Mouse (Mus musculus) urinary bladder, postnatal 10 days (tissue): ENCODE data around the gene Znfx1.

ENCODE experiments used
- DNase-seq: peaks from one replicate; pipeline ENCODE4 v3.0.0; 2022; ENCODE audit warnings: low spot score

Gene Znfx1

DNA sequence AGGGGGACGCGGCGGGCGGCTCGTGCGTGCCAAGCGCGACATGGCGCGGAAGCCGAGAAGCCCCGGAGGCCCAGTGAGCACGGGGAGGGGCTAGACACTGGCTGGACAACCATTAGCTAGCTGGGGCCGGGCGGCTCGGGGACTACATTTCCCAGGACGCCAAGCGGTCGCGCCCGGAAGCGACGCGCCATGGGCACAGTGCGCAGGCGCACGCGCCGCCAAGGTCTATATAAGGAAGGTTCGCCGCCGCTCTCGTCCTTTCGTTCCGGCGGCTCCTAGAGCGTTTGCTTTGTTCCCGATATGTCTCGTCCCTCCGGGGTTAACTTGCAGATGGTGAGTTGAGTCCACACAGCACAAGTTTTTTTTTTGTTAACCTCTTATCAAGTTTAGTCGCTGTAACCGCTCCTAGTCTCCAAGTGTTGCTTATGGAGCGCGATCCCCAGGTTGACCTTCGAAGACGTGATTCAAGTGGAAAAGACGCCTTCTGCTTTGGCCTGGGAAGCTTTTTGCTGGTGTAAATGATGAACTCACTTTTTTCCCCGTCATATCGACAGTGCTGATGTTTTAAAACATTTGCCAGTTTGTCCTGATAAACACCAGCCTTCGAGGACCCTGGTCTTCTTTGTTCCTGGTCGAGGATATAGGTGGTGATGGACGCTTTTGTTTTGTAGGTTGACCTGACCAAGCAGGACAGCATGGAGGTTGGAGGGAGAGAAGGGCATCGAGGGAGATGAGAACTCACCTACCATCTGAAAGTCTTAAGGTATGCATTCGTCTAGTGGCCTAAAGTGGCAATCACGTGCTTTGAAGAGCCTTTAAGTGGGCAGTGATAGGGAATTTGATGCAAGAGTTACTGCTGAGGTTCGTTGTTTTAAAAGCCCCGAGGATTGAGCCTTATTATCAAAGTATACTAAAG is at the start of gene Znfx1:
TSS of gene Znfx1 (minus strand) at position 51 of the 916 bp plus-strand sequence.
- peak; percentile 89 for DNase-seq

DNA sequence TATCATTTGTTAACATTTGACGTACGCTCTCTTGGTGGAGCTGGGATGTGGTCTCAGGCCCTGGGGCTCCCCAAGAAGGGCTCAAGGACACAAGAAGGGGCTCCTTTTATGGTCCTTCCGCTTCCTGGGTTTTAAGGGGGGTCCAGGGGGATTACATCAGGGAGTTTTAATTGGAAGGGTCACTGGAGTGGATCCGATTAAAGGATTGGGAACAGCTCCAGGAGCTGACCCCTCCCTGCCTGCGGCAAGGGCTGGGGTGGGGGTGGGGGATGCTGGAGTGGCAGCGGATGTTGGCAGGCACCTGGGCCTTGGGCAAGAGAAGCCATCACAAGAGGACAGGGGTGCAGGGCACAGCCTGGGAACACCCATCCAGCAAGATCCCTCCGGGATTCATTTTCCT is 49.4 kb upstream of the Znfx1 start:
- DNase-seq = no peak

DNA sequence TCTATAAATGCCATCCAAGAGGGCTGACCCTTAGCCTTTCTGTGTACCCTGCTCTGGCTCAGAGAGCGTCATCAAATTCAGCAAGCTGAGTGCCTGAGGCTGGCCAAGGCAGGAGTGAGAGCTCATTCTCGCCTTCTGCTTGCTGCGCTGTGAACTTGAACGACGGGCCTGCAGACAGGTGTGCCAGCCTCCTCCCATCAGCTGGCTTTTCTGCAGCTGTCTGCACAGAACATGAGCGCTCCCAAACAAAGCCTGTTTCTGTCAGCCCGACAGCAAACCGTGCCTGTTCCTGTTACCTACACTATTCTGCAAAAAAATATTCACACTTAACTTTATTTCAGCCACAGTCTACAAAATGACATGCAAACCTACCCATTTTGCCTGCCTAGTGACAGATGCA is 46.7 kb upstream of the Znfx1 start:
- DNase-seq = no peak

DNA sequence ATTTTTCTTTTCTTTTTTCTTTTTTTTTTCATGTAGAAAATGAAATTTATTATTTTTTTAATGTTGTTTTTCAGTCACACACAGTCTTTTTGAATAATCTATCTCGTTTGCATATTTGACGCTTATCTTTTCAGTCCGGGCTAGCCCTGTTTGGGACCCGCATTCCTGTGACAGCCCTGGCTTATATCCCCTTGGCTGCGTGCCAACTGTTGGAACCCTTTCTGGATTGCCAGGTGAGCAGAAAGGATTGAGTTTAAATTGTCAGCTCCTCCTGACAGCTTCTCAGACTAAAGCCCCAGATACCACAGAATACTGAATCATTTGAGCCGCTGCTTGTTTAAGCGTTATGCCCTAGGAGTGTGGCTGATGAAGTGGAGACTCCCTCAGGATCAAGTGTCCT is 40.7 kb upstream of the Znfx1 start:
- no peak for DNase-seq

DNA sequence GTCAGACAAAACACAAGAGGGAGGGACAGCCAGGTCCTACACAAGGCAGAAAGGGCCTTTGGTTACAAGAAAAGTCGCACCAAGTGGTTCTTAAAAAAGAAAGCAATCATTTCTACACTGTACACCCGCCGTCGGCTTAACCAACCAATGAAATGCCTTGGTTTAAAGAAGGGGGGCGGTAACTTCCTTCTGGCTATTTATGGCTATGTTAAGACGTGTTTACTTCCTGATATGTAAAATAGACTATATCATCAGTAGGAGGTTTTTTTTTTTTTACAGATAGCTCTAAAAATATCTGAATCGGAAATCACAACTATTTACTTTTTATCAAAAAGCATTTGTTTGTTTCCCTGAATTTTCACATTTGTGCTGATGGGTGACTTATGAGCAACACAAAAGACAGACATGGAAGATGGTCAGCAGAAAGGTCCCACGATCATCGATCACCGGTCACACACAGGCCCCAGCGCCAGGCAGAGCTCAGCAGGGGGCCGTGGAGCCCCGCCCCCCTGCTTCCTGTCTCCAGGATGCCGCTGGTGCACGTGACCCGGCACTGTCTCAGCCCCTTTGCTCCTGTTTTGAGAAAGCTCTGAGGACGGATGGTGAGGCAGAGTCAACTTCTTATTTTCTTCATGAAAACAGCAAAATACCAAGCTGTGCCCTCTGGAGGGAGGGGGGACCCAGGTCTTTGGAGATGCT is 39.1 kb upstream of the Znfx1 start:
- no peak for DNase-seq

DNA sequence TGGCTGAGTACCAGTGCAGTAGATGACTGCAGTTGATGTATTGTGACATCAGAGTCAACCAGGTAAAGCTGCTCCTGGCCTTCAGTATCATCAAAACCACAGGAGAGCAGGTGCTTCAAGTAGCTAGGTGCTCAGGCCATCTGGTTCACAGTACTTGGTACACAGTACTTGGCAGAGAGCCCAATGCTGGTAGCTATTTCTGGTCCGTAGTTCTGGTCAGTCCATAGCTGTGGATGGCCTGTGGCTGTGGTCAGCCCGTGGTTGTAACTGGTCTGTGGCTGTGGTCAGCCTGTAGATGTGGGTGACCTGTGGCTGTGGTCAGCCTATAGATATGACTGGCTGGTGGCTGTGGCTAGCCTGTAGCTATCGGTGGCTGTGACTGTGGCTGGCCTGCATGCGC is 31.9 kb upstream of the Znfx1 start:
- no peak for DNase-seq

DNA sequence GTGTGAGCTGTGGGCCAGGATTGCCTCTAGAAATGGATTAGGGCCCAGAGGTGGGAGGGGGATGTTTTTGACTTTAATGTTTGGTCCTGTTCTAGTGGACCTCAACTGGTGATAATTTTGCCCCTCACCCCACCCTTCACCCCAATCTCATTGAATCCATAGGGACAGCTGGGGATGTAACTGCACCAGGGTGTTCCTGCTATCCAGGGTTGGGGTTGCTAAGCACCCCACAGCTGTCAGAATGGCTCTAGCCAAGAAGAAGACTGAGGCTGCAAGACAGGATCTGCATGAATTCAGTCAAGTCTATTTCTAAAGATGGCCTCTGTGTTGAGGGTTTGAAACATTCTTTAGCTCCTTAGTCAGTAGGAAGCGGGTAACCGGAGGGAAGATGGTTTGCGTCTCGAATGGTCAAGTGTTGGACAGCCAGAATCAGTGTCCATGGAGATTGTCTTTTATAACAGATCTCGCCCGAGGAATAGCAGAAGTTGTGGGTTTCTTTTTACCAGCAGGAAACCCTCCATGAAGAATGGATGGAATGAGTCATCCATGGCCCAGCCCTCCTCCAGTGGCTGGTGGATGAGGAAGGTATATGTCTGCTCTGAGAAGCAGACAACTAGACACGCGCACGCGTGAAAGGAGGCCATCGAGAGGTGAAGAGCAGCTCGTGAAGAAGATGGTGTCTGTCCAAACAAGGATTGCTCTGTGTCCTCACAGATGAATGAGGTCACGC is 30.5 kb upstream of the Znfx1 start:
- DNase-seq = no peak

DNA sequence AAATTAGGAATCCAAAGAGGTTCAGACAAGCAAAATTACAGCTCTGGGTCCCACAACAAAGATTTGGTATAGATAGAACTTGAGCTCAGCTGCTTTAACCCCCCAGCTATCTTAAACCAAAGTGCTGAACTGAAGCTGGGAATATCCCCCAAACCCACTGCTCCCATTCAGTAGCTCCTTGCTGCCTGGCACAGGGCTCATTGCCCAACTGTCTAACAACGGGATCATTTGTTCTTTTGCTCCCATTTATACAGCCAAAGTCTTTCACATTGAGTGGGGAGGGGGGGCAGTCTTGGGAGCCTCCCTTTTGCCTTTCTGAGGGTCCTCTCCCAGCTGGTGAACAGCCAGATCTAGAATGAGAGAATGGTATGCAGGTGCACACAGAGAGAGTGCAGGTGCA is 27.5 kb upstream of the Znfx1 start:
- no peak for DNase-seq

DNA sequence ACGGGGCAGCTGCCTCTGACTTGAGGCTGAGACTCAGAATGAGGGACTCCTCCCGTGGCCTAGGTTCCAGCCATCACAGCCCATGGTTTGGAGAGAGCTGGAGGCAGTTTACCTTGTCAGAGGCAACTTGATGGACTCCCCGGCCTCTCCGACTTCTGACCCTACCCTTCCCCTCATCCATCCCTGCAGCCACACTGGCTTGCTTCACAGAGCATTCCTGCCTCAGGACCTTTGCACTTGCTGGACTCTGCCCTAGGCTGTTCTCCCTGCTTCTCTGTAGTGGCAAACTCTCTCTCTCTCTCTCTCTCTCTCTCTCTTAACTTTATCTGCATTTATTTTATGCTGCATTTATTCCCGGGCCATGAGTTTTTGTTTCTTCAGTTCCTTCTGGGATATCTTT is 24.0 kb upstream of the Znfx1 start:
- DNase-seq = no peak

DNA sequence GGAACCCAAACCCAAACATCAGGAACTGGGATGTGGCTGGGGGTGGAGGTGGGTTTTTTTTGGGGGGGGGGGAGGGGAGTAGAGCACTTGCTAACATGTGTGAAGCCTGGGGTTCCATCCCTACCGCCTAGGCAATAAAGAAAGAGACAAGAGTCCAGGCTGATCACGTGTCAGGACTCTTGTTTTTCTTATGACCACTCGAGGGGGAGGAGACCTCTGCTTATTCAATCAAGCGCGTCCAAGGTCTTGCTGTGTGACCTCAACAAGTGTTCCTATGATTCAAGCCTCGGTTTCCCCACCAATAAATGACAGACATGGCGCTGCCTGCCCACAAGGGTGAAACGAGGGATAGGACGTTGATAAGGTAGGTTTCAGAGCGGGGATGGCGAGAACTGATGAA is 23.3 kb upstream of the Znfx1 start:
- DNase-seq = no peak

DNA sequence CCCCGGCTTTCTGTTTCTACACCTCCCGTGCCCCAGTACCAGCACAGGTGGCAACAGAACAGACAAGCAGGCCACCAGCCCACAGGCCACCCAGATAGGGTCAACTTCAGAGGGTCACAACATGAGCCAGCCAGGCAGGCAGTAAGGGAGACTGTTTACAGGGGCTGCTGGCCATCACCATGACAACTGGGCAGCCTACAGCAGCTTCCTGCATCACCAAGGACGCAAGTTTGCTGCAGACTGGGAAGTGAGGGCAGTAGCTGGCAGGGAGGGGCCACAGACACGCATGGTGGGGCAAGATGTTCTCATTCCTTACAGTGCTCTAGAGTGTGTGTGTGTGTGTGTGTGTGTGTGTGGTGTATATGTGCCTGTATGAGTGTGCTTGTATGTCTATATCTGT is 18.8 kb upstream of the Znfx1 start:
- no peak for DNase-seq

DNA sequence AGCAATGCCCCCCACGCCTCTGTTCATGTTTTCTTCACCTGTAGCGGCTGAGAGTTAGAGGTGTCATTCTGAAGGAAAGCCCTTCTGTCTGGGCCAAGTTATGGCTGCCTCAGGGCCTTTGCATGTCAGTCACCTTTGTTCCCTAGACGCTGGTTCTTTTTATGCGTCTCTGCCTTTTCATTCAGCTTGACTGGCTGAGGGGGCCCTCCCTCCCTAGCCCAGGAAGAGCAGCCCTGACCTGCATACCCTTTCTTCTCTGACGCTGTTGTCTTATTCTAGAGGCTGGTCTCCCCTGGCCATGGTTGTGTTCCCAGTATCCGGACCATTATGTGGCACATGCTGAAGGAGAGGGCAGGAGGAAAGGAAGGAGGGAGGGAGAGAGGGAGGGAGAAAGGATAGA is 18.3 kb upstream of the Znfx1 start:
- no peak for DNase-seq

DNA sequence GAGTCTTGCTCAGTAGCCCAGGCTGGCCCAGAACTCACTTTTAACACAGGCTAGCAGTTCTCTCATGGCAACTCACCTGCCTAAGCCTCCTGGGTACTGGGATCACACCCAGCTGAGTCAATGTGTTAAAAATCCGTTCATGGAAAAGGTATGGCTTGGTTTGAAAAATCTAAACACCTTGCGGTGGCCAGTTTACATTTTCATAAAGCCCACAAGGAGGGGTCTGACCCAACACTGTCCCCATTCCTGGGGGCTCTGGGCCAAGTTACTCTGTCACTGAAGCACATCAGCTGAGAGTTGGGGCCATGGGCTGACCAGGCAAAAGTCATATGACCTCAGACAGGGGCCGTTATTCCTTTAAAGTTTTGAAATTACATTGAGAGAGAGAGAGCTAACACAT is 17.6 kb upstream of the Znfx1 start:
- no peak for DNase-seq

DNA sequence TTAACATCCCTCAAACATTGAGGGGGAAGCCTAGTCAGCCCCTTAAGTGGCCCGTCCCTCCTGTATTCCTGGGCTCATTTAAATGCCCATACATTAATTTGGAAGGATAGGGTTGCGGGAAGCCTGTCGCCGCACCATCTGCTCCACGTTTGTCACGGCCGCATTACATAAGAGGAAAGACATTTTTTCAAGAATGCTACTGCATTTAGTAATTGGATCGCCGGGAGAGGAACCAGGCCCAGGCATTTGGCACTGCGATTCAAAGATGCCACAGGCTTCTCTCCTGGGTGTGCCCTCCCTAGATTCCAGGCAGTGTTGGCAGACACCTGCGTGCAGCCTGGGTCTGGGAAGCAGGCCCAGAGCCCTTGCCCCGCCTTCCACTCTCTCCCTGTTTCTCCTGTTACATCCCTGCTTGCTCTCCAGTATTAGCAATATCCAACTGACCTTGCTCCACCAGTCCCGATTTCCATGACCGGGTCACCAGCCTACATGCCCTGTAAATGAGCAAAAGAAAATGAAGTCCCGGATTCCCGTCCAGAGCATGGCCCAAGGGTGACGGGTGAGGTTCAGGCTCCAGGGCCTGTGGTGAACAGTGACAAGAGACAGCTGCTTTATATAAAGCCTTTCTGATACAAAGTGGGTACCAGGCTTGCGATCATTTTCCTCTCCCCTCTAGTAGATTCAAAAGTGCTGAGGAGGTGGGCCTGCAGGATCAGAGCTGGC is 16.9 kb upstream of the Znfx1 start:
- no peak for DNase-seq

DNA sequence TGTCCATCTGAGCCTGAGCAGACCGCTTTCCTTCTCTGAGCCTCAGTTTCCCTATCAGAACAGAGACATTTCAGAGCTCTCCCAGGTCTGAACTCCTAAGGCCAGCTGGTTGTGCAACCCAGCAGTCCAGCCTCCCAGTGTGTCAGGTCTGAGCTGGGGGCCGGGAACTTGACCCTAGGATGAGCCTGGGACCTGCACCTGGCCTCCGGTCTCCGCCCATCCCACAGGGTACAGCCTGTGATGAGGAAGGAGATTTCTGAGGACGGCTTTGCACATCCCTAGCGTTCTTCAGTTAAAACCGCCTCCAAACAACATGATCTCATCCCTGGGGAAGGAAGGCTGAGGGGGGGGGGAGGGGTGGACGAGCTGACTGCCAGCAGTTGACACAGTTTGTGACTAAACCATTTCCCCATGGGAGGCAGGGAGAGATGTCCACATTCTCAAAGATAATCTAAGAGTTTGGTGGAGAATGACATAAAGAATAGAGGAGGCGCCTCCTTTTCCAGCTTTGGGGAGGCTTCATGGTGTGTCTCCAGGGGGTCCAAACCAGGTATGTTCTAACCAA is 16.2 kb upstream of the Znfx1 start:
- no peak for DNase-seq

DNA sequence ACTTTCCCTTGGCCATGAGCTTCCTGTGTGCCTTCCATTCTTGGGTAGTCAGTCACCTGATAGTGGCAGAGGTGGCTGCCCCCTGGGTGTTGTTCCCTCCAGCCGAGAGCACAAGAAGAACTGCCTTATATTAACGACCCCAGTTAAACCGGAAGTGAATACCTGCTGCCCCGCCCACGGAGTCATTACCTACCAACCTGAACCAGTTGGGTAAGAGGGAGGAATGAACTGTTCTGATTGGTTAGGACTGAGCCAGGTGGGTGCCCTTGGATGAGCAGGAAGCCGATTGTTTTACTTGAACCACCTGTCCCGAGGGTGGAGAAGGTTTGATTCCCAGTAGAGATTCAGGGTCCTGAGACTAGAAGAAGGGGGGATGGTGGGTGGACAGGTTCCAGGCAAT is 15.7 kb upstream of the Znfx1 start:
- no peak for DNase-seq

DNA sequence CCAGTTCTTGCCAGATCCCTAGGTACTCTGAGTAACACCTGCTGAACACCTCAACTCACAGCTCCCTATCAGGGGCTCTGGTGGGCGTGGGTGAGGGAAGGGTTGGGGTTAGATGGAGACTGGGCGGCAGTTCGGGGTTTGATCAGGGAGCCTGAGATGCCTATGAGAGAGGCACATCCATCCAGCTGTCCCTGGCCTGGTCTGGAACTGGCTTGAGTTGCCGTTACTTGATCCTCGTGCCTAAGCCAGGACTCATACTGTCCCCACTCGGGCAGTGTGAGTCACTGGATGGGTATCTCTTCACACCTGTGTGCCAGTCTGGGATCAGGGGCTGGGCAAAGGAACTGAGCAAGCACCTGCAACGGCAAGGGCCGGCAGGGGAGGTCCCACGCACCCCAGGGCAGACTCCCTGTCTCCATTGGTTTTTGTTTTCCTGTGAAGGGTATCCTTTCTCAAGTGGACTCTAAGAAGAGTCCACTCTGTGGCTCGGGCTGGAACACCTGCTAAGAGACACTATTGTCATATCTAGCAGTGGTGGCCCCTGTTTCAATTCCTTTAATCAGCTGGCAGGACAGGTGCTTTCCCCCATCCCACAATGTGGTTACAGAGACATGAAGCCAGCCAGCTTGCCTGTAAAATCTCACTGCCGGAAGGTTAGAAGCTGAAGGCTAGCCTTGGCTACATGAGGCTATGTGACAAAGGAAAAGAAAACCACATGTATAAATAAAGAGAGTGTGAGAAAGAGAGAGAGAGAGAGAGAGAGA is 14.6 kb upstream of the Znfx1 start:
- no peak for DNase-seq

DNA sequence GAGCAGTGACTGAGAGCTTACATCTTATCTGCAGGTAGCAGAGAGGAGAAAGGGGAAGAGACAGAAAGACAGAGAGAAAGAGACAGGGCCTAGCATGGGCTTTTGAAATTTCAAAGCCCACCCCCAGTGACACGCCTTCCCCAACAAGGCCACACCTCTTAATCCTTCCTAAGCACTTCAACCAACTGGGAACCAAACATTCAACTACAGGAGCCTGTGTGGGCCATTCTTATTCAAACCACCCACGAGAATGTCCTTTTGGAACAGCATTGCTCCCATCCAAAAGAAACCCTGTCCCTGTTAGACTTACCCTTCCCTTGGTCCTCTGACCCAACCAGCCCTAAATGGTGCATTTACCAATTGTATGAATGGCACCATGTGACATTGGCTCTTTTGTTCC is 13.9 kb upstream of the Znfx1 start:
- no peak for DNase-seq

DNA sequence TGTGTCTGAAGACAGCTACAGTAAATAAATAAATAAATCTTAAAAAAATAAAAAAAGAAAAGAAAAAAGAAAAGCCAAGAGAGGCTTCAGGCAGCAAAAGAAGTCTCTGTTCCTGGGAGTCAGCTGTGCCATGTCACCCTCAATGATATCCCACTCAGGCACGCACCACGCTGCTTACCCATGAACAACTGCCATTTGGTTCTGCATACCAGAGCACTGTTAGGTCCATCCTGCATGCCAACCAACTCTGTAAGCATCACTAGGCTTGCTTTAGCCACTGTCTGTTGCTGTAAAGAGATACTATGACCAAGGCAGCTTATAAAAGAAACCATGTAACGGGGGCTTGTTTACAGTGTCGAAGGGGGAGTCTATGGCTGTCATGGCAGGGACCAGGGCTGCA is 13.5 kb upstream of the Znfx1 start:
- DNase-seq = no peak

DNA sequence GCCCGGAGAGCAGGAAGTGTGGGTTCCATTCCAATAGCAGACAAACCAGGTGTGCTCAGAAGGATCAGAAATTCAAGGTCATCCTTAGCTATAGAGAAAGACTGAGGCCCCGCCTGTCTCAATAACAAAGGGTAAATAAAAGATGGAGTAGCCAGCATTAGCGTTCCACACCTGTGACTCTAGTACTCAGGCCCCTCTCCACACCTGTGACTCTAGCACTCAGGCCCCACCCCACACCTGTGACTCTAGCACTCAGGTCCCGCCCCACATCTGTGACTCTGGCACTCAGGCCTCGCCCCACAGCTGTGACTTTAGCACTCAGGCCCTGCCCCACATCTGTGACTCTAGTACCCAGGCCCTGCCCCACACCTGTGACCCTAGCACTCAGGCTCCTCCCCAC is 11.8 kb upstream of the Znfx1 start:
- DNase-seq = no peak
